Mouse (Mus musculus): ENCODE results near the gene Fxr1.
A peak's percentile ranks its signal among the peaks of the same experiment; 100 is the strongest.
"Not testable (repeated sequence)": the region's sequence is repeated elsewhere in the genome, so short reads cannot be mapped to it uniquely, and the experiment has no call there.

Fxr1 gene

DNA sequence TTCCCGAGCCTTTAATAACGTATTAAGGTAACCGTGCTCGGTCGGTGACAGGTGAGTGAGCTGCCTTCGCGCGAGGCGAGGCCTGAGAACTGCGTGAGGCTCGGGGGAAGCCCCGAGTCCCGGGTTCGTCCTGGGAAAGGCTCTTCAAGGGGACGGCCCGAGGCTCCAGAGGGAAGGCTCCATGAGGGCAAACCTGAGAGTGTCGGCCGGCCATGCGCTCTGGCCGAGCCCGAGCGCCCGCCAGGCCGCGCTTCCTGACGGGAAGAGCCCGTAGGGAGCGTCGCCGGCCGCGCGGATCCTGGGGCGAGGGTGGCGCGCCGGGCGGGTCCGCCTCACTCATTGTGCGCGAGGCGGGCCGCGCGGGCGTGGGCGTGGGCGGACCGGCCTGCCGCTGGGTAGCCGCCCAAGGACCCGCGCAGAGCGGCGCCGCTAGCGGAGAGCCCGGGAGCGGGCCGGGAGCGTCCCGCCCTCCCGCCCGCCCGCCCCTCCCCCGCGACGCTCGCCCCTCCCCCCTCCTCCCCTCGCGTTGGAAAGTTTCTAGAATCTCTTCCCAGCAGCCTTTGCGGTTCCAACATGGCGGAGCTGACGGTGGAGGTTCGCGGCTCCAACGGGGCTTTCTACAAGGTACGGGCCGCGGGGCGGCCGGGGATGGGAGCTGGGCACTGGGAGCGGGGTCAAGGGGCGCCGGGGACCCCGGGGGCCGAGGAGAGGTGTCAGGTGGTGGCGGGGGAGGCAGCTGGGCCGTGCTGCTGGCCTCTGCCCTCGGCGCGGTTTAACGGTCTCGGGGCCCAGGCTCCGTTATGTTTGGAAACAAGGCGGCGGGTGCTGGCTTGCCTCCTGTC lies at the start of gene Fxr1:
Gene Fxr1 (plus strand): TSS at position 404 of the 842 bp plus-strand sequence.
- DNase-seq (ENCODE audit: low spot score in 2 of 2) = peak; percentile 44 to 70

GRCm38 (mm10) chr3:33979395-33979794 lies 40.3 kb upstream of the Fxr1 start:
- no peak for DNase-seq (ENCODE audit: low spot score in 2 of 2)

DNA sequence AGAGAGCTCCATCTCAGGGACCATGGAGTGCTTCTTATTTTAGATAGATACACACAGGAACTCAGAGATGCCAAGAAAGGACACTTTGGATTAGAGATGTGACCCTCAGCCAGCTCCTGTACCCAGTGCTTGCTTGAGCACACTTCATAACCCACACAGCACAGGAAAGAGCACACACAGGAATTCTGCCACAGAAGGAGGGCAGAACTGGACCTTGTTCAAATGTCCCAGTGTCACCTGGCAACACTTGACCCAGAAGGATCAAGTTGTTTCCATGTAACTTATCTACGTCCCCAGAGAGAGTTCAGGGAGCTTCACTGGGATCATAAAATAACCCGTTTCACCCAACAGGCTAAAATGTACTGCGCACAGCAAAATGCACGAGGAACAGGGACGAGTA lies 37.0 kb upstream of the Fxr1 start:
- DNase-seq (ENCODE audit: low spot score in 2 of 2) = no peak

DNA sequence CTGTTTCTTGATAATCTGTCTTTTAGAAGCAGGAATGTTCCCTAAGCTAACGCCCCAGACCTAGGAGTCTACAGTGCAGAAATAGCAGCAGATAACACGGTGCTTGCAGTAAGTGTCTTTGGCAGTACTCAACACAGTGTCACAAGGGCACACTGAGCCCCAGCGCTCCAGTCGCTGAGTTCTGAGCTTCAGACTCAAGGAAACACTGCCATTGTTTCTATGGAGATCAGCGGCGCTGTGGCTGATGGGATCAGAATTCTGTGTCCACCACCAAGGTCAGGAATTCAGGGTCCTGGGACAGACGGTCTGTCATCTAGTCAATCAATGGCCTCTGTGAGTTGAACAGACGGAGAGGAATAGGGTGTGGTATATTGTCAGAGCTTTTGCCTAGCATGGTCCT lies 30.4 kb upstream of the Fxr1 start:
- no peak for DNase-seq (ENCODE audit: low spot score in 2 of 2)

- DNase-seq (ENCODE audit: low spot score in 2 of 2) = no peak
These were observed 29.3 kb upstream of the Fxr1 start for GRCm38 (mm10) chr3:33990451-33990850.

GRCm38 (mm10) chr3:33990921-33991320 lies 28.8 kb upstream of the Fxr1 start:
- DNase-seq (ENCODE audit: low spot score in 2 of 2) = peak in 1 of 2 experiments; percentile 2

DNA sequence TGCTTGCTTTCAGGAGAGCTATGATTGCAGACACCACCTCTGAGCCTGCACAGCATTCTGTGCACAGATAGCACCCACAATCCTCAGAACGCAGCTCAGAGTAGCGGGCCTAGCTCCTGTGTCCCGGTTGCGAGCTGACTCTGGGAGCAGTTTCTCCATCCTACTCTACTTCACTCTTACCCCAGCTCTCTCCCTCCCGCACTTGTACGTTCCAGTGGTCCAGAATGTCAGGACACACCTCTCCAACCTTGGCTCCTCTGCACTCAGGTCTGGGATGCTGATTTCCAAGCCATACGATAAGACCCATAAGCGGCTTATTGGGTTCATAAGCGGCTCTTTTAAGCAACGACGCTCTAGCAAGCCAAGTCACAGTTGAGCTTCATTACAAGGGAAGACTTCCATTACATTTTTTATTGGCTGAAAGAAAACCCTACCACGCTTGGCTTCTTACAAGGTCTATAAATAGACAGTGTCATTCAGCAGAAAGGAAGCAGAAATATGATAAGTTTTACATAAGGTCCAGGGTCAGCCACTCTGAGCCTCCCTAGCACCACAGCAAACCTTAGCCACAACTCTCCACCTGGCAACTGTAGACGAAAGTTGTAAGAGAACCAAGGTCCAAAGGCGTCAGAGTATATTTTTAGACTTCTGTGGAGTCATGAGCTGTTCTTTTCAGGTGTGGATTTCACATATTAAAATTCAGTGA lies 26.2 kb upstream of the Fxr1 start:
- no peak for DNase-seq (ENCODE audit: low spot score in 2 of 2)

DNA sequence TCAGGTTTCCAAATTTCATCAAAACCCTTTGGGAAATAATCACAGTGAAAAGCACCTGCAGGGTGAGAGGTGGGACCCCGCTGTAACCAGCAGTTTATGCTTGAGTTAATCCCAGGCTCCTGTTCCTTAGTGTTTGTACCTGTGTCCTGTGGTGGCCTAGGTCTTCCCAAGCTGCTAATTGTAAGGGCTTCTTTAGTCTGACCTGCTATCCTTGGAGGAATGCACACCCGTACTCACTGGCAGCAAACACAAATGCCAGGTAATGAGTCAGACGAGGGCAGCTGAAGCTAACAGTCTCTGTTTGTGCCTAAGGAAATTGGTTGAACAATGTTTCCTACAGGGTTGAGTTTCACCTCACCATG lies 25.6 kb upstream of the Fxr1 start:
- DNase-seq (ENCODE audit: low spot score in 2 of 2) = no peak

DNA sequence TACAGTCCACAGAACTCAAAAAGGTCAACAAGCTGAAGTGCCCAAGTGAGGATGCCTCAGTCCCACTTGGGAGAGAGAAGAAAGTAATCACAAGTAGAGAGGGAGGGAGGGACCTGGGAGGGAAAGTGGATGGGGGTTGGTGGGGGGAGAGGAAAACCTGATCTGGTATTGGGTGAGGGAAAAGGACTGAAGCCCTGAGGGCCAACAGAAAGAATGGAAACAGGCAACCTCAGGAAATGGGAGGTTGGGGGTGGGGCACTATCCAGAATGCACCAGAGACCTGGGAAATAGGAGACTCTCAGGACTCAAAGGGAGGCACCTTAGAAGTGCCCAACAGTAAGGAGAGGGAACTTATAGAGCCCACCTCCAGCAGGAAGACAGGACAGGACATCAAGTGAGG lies 18.1 kb upstream of the Fxr1 start:
- DNase-seq (ENCODE audit: low spot score in 2 of 2) = not testable (repeated sequence)

- DNase-seq (ENCODE audit: low spot score in 2 of 2) = no peak
These were observed 15.9 kb upstream of the Fxr1 start for GRCm38 (mm10) chr3:34003860-34004259.

GRCm38 (mm10) chr3:34006301-34006700 lies 13.4 kb upstream of the Fxr1 start:
- no peak for DNase-seq (ENCODE audit: low spot score in 2 of 2)

- DNase-seq (ENCODE audit: low spot score in 2 of 2) = no peak
These were observed 12.9 kb upstream of the Fxr1 start for GRCm38 (mm10) chr3:34006824-34007223.

GRCm38 (mm10) chr3:34007611-34008010 lies 12.1 kb upstream of the Fxr1 start:
- no peak for DNase-seq (ENCODE audit: low spot score in 2 of 2)

GRCm38 (mm10) chr3:34008191-34008590 lies 11.6 kb upstream of the Fxr1 start:
- DNase-seq (ENCODE audit: low spot score in 2 of 2) = no peak

DNA sequence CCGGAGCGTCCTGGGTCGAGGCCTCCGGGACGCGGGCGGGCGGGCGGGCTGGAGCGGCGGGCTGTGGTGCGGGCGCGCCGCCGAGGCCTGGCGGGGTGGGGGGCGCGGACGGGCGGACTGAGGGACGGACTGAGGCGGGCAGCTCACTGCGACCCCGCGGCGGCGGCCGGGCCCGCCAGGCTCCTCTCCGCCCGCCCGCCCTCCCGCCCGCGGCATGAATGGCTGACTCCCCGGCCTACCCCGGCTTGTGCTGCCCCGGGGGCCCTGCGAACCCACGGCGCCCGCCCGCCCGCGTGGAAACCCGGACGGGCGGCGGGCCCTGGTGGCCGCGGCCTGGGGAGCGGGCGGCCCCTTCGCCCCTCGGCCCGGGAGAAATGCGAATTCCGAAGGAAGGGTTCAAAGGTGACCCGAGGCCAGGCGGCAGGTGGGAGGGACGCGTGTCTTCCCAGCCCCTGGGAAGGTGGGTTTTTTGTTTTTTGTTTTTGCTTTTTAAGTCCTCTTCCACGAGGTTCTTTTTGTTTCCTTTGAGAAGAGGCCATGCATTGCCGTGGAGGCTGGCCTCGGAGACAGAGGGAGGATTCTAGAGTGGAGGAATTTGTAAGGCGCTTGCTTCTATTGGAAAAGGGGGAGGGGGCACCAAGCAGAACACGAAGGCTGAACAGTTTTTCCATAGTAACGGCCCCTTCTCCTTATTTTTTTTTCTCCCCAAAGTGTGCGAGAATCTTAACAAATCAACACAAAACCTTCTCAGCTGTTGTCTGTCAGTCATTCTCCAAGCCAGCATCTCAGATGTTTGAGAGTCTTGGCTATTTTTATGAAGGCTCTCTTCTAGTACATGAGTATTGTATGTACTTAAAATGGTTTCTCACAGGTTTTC lies 877 bp downstream of the Fxr1 start:
- DNase-seq (ENCODE audit: low spot score in 2 of 2) = no peak

DNA sequence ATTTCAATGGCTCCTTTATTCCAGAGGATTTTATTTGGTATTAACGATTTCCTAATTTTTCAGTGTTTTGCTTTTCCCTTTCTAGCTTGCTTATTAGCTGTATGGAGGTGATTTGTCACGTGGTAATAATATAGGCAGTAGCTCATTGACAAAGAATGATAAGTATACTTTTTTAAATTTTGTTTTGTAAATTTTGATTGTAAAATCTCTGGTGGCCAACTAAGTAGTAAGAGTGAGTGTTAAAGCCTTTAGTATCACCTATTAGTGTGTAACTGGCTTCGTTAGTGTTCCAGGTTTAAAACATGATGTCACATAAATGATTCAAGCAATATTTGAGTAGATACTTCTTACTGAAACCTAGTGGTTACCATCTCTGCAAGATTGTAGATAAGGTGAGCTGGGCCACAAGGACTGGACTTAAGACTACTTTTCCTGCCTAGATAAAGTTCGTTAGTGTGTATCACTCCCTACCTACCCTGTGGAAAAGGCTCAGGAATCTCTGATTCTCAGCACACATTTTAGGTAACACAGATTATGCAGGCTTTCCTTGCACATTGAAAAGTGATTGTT lies 1.6 kb downstream of the Fxr1 start:
- no peak for DNase-seq (ENCODE audit: low spot score in 2 of 2)

GRCm38 (mm10) chr3:34028935-34029334 lies 9.2 kb downstream of the Fxr1 start:
- no peak for DNase-seq (ENCODE audit: low spot score in 2 of 2)

DNA sequence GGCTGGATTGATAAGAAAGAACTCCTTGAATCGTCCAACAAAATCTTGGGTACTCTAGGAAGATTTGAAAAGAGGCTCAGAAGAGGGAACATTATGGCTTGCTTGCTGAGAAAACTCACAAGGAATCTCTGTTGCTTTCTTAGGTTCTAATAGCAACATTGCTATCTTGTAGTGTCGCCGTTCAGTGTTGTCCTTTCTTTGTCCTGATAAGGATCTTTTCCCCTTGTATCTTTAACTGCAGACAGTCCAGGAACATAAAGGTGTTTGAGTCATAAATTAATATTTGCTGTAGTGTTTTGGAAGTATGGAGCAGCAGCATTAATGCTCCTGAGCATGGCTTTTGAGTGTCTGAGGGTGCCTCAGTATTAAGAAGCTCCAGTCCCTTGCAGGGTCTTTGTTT lies 10.9 kb downstream of the Fxr1 start:
- DNase-seq (ENCODE audit: low spot score in 2 of 2) = no peak

GRCm38 (mm10) chr3:34033720-34034364 lies 14.1 kb downstream of the Fxr1 start:
- no peak for DNase-seq (ENCODE audit: low spot score in 2 of 2)

DNA sequence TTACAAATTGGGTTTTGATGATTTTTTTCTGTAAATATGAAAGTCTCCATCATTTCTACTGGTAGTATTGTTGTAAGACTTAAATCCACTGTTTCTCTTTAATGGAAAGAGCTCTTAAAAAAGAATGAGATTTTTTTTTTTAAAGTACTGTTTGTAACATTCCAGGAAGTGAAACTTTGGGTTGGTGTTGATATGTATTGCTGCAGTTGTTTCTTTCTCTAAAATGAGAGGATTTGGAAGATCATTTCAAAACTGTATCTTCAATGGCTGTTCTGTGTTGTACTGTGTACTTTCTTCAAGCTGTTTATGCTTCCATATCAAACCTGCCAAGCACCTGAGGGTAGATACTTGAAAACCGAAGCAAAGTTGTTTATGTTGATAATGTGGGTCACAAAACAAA lies 15.1 kb downstream of the Fxr1 start:
- DNase-seq (ENCODE audit: low spot score in 2 of 2) = no peak

- DNase-seq (ENCODE audit: low spot score in 2 of 2) = no peak
These were observed 16.0 kb downstream of the Fxr1 start for GRCm38 (mm10) chr3:34035706-34036105.
